Mouse (Mus musculus): ENCODE results near the gene Bclaf1. TPM values are rescaled to one million over a fixed set of nuclear protein-coding genes. Genes with fewer than 3 reads are reported as not detected.

Gene Bclaf1
- polyA plus RNA-seq, 1 experiment: 136 TPM

GRCm38 (mm10) chr10:20285994-20286836 lies 26.1 kb upstream of the Bclaf1 start:
- no peak overlapping the region for H3K27ac ChIP-seq (ENCODE audit: insufficient read depth, low read depth, low read length)
- TF ChIP-seq CTCF (IDR thresholded peaks at IDR 0.05; ENCODE audit: low read depth, low read length) (no peak), POLR2A (IDR thresholded peaks at IDR 0.05; ENCODE audit: borderline replicate concordance, low read depth, low read length) (no peak)
- H3K4me1 ChIP-seq (ENCODE audit: control insufficient read depth, insufficient read depth, low read length): no peaks in the 10 kb centered on the region
- no peak overlapping the region for H3K4me3 ChIP-seq (ENCODE audit: insufficient read depth, low read length)

DNA sequence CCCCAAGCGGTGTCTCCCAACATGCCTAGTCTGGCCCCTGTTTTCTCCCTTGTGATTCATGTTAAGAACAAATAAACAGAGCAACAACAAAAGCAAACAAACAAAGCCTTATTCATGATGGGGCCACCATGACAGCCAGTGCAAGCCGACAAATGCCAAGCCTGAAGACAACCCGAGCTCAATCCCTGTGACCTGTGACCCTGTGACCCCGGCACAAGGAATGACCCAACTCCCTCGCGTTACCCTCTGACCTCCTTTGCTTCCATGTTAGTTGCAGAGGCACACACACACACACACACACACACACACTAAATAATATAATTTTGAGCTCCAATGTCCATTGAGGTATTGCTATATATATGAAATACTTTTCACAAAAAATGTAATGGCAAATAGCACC lies 24.9 kb upstream of the Bclaf1 start:
- no peak overlapping the region for H3K27ac ChIP-seq (ENCODE audit: insufficient read depth, low read depth, low read length)
- TF ChIP-seq POLR2A (IDR thresholded peaks at IDR 0.05; ENCODE audit: borderline replicate concordance, low read depth, low read length) (no peak), CTCF (IDR thresholded peaks at IDR 0.05; ENCODE audit: low read depth, low read length) (no peak)
- H3K4me3 ChIP-seq (ENCODE audit: insufficient read depth, low read length): no peak overlapping the region
- no peaks in the 10 kb centered on the region for H3K4me1 ChIP-seq (ENCODE audit: control insufficient read depth, insufficient read depth, low read length)

DNA sequence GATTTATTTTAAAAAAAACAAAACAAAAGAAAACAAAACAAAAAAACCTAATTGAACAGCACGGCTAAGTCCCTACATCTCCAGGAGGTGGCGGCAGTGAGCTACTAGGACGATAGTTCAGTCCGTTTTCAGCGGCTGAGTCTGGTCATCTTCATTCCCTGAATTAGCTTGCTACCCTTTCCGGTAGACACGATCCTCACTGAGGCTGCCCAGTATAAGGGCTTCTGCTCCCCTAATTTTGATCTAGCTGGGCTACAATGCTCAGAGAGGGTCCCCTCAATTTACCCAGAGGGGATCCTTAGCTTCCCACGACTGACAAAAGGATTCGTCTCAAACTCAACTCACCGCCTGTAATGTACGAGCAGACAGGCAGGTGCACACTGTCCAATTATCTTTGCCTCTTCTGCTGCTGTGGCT lies 21.8 kb upstream of the Bclaf1 start:
- peak; percentile 59 for TF ChIP-seq CTCF (IDR thresholded peaks at IDR 0.05; ENCODE audit: low read depth, low read length)
- no peak for TF ChIP-seq POLR2A (IDR thresholded peaks at IDR 0.05; ENCODE audit: borderline replicate concordance, low read depth, low read length)

DNA sequence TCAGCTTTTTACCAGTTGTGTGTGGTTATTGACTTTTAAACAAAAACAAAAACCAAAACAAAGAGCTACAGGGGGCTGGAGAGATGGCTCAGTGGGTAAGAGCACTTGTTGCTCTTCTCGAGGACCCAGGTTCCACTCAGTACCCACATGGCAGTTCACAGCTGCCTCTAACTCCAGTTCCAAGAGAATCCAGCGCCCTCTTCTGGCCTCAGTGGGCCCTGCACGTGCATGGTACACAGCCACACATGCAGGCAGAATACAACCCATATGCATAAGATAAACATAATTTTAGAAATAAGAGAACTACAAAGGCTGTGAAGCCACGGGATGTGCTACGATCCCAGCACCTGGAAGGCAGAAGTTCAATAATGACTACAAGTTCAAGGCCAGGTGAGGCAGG lies 16.3 kb upstream of the Bclaf1 start:
- H3K27ac ChIP-seq (ENCODE audit: insufficient read depth, low read depth, low read length): no peak overlapping the region
- H3K4me1 ChIP-seq (ENCODE audit: control insufficient read depth, insufficient read depth, low read length): no peaks in the 10 kb centered on the region
- H3K4me3 ChIP-seq (ENCODE audit: insufficient read depth, low read length): no peak overlapping the region
- TF ChIP-seq CTCF (IDR thresholded peaks at IDR 0.05; ENCODE audit: low read depth, low read length) (no peak), POLR2A (IDR thresholded peaks at IDR 0.05; ENCODE audit: borderline replicate concordance, low read depth, low read length) (no peak)

More for the DNA sequence above, 21.8 kb upstream of the Bclaf1 start:
- Histone ChIP-seq H3K4me3 (ENCODE audit: insufficient read depth, low read length) (peak overlapping the region; percentile 8; the same call in 1 of the 2 replicates), H3K27ac (ENCODE audit: insufficient read depth, low read depth, low read length) (no peak overlapping the region), H3K4me1 (ENCODE audit: control insufficient read depth, insufficient read depth, low read length) (no peaks in the 10 kb centered on the region)

- no peak for TF ChIP-seq CTCF (IDR thresholded peaks at IDR 0.05; ENCODE audit: low read depth, low read length)
- no peak for TF ChIP-seq POLR2A (IDR thresholded peaks at IDR 0.05; ENCODE audit: borderline replicate concordance, low read depth, low read length)
- Histone ChIP-seq H3K4me1 (ENCODE audit: control insufficient read depth, insufficient read depth, low read length) (no peaks in the 10 kb centered on the region), H3K4me3 (ENCODE audit: insufficient read depth, low read length) (no peak overlapping the region), H3K27ac (ENCODE audit: insufficient read depth, low read depth, low read length) (no peak overlapping the region)
Observed at GRCm38 (mm10) chr10:20298152-20298920, 13.9 kb upstream of the Bclaf1 start.

DNA sequence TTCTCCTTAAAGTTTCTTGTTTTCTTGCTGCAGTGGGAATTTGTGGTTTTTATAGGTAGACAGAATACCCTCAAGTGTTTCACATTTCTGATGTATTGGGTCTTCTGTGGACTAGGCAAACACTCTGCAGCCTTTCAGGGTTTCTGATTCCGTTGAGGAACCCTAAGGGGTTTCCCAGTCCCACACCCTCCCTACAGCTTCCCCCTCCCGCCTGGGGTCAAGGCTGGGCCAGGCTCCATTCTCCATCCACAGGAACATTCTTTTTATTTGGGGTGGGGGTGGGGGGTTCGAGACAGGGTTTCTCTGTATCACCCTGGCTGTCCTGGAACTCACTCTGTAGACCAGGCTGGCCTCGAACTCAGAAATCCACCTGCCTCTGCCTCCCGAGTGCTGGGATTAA lies 13.2 kb upstream of the Bclaf1 start:
- TF ChIP-seq CTCF (IDR thresholded peaks at IDR 0.05; ENCODE audit: low read depth, low read length): no peak
- H3K4me1 ChIP-seq (ENCODE audit: control insufficient read depth, insufficient read depth, low read length): no peaks in the 10 kb centered on the region
- no peak overlapping the region for H3K27ac ChIP-seq (ENCODE audit: insufficient read depth, low read depth, low read length)
- no peak overlapping the region for H3K4me3 ChIP-seq (ENCODE audit: insufficient read depth, low read length)

- peak overlapping the region; percentile 96 for H3K27ac ChIP-seq (ENCODE audit: insufficient read depth, low read depth, low read length)
- TF ChIP-seq CTCF (IDR thresholded peaks at IDR 0.05; ENCODE audit: low read depth, low read length) (no peak), POLR2A (IDR thresholded peaks at IDR 0.05; ENCODE audit: borderline replicate concordance, low read depth, low read length) (no peak)
- peaks cover 7% of the 10 kb centered on the region for H3K4me1 ChIP-seq (ENCODE audit: control insufficient read depth, insufficient read depth, low read length)
- H3K4me3 ChIP-seq (ENCODE audit: insufficient read depth, low read length): peak overlapping the region; percentile 78
Observed at GRCm38 (mm10) chr10:20310969-20311769, 1.1 kb upstream of the Bclaf1 start.

DNA sequence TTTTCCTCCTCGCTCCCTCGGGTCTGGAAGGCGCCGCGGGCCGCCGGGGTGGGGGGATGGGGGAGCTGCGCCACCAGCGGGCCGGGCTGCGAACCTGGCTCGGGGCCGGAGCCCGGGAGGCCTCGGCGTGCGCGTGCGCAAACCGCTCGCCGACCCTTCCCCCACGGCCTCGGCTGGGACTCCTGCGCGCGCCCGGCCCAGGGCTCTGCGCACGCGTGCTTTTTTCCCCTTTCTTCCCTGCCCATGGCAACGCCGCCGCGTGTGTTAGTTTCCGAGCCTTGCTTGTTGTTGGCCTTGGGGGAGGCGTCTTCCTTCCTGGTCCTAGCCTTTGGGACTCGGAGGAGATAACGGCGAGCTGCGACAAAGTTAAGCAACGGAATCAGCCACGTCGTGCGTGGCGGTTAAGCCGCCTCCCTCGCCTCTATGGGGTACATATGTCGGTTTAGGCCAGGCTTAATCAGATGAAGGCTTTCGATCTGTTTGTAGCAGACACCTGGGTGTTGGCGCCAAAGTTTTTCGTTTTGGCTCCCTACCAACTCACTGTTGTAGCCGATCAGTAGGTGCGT lies 550 bp downstream of the Bclaf1 start:
- peak overlapping the region; percentile 95 for H3K27ac ChIP-seq (ENCODE audit: insufficient read depth, low read depth, low read length)
- TF ChIP-seq CTCF (IDR thresholded peaks at IDR 0.05; ENCODE audit: low read depth, low read length) (no peak), POLR2A (IDR thresholded peaks at IDR 0.05; ENCODE audit: borderline replicate concordance, low read depth, low read length) (no peak)
- H3K4me1 ChIP-seq (ENCODE audit: control insufficient read depth, insufficient read depth, low read length): peaks cover 7% of the 10 kb centered on the region
- H3K4me3 ChIP-seq (ENCODE audit: insufficient read depth, low read length): peak overlapping the region; percentile 90

DNA sequence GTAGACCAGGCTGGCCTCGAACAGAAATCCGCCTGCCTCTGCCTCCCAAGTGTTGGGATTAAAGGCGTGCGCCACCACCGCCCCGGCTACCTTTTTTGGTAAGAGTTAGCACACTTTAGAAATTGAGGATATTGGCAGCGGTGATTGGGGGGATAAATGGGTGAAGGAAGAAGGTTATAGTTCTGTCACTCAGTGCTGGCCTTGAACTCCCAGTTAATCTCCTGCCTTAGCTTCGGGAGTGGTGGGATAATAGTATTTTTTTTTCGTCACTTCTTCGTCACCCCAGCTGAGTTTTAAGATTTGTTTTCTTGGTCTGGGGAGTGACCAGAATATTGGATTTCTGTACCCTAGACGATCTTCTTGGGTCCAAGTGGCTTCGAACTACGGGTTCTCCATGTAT lies 1.2 kb downstream of the Bclaf1 start:
- Histone ChIP-seq H3K27ac (ENCODE audit: insufficient read depth, low read depth, low read length) (peak overlapping the region; percentile 4; the same call in 1 of the 2 replicates), H3K4me3 (ENCODE audit: insufficient read depth, low read length) (peak overlapping the region; percentile 90), H3K4me1 (ENCODE audit: control insufficient read depth, insufficient read depth, low read length) (peaks cover 7% of the 10 kb centered on the region)
- no peak for TF ChIP-seq CTCF (IDR thresholded peaks at IDR 0.05; ENCODE audit: low read depth, low read length)
